Mouse (Mus musculus) thymus, postnatal 10 days (tissue): ENCODE results near the gene 9530003J23Rik.
"Not testable (repeated sequence)": the region's sequence is repeated elsewhere in the genome, so short reads cannot be mapped to it uniquely, and the experiment has no call there.

Experiments used
- DNase-seq, 2 experiments: peaks; one replicate each; pipeline ENCODE4 v3.0.0; 2021; ENCODE audit warnings: low spot score in 2 of 2

9530003J23Rik gene

GRCm38 (mm10) chr10:117225094-117225493, 13.4 kb downstream of the 9530003J23Rik start:
- no peak for DNase-seq

GRCm38 (mm10) chr10:117224102-117224990, 14.2 kb downstream of the 9530003J23Rik start, which contains the start of gene Yeats4:
Gene Yeats4, minus strand, starts transcription at chr10:117224507.
- peak; percentile 90 to 96 for DNase-seq

GRCm38 (mm10) chr10:117223758-117224101, 14.8 kb downstream of the 9530003J23Rik start:
- no peak for DNase-seq

- DNase-seq = no peak
Observed at GRCm38 (mm10) chr10:117222821-117223220, 15.7 kb downstream of the 9530003J23Rik start.

GRCm38 (mm10) chr10:117218351-117218750, 20.2 kb downstream of the 9530003J23Rik start:
- DNase-seq = no peak

GRCm38 (mm10) chr10:117217246-117217840, 21.2 kb downstream of the 9530003J23Rik start:
- DNase-seq = no peak

GRCm38 (mm10) chr10:117216793-117217192, 21.7 kb downstream of the 9530003J23Rik start:
- peak; percentile 17 to 73 for DNase-seq

- peak in 1 of 2 experiments; percentile 18 for DNase-seq
Observed at GRCm38 (mm10) chr10:117216132-117216495, 22.4 kb downstream of the 9530003J23Rik start.

- DNase-seq = peak in 1 of 2 experiments; percentile 26
Observed at GRCm38 (mm10) chr10:117215409-117216131, 22.9 kb downstream of the 9530003J23Rik start.

GRCm38 (mm10) chr10:117211023-117211422, 27.5 kb downstream of the 9530003J23Rik start:
- no peak for DNase-seq

GRCm38 (mm10) chr10:117209469-117209938, 29.0 kb downstream of the 9530003J23Rik start:
- DNase-seq = peak in 1 of 2 experiments; percentile 61

- not testable (repeated sequence) for DNase-seq
Observed at GRCm38 (mm10) chr10:117208787-117209186, 29.7 kb downstream of the 9530003J23Rik start.

- DNase-seq = no peak
Observed at GRCm38 (mm10) chr10:117208221-117208620, 30.3 kb downstream of the 9530003J23Rik start.

GRCm38 (mm10) chr10:117206070-117206469, 32.4 kb downstream of the 9530003J23Rik start:
- no peak for DNase-seq

GRCm38 (mm10) chr10:117203558-117203981, 34.9 kb downstream of the 9530003J23Rik start:
- DNase-seq = no peak

GRCm38 (mm10) chr10:117202981-117203557, 35.4 kb downstream of the 9530003J23Rik start:
- DNase-seq = no peak

- DNase-seq = no peak
Observed at GRCm38 (mm10) chr10:117199701-117200100, 38.8 kb downstream of the 9530003J23Rik start.

- no peak for DNase-seq
Observed at GRCm38 (mm10) chr10:117196696-117197095, 41.8 kb downstream of the 9530003J23Rik start.

- no peak for DNase-seq
Observed at GRCm38 (mm10) chr10:117195748-117196147, 42.8 kb downstream of the 9530003J23Rik start.

GRCm38 (mm10) chr10:117195005-117195404, 43.5 kb downstream of the 9530003J23Rik start:
- no peak for DNase-seq

GRCm38 (mm10) chr10:117193364-117193763, 45.1 kb downstream of the 9530003J23Rik start:
- no peak for DNase-seq
